Comparison of ENCODE assay signal across 33 mouse cellular contexts in the genomic region with DNA sequence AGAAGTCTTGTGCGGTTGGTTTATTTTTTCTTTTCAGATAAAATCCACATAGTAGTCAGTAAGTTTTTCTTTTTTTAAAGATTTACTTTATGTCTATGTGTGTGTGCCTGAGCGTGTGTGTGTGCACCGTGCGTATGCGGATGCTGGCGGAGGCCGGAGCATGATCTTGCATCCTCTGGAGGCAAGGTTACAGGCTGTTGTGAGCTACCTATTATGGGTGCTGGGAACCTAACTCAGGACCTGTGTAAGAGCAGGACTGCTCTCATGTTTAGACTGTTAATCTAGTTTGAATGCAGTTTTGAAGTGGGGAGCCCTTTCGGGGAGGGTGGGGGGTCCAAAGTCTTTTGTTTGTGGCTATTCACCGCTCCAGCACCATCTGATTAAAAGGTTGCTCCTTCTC.
"Had no signal": no experiment of that assay in that cellular context is flagged by ENCODE, and none has a peak within 500 bp of the region (broad histone marks: within the 10 kb centered on the region; RNA-seq: fewer than 3 reads in every experiment).

No protein-coding gene starts in this region.

- DNase-seq: heart, postnatal 14 days; heart, postnatal 36 days; heart, postnatal 4 days; kidney, adult 11 months; kidney, adult 18-20 months; kidney, adult 2 months; kidney, adult 8-10 months; kidney, adult 9 months; kidney, postnatal 10 days; kidney, postnatal 14 days; kidney, postnatal 25 days; kidney, postnatal 36 days; kidney, postnatal 4 days; layer of hippocampus, adult 9-11 months; layer of hippocampus, postnatal 36 days had no signal

- H3K4me2 ChIP-seq: heart, embryonic 11.5 days; heart, embryonic 13.5 days; heart, embryonic 15.5 days; hindbrain, embryonic 12.5 days; hindbrain, embryonic 13.5 days; hindbrain, embryonic 14.5 days; hindbrain, embryonic 15.5 days; intestine, embryonic 15.5 days; kidney, embryonic 15.5 days had no signal

- H3K27ac ChIP-seq: heart, embryonic 13.5 days; heart, embryonic 15.5 days; hindbrain, embryonic 10.5 days; hindbrain, embryonic 12.5 days; hindbrain, embryonic 13.5 days; hindbrain, embryonic 14.5 days; hindbrain, embryonic 15.5 days; hindbrain, postnatal 0 days; intestine, embryonic 15.5 days; kidney, embryonic 15.5 days; kidney, postnatal 0 days; layer of hippocampus, adult 2 months; left cerebral cortex, adult 2 months had no signal

- ATAC-seq: hindbrain, embryonic 16.5 days; hindbrain, postnatal 0 days; inflammation-experienced regulatory T-cells, adult 6 months; intestine, embryonic 15.5 days; intestine, embryonic 16.5 days; intestine, postnatal 0 days had no signal

- H3K9ac ChIP-seq: heart, embryonic 13.5 days; heart, embryonic 15.5 days; hindbrain, embryonic 12.5 days; hindbrain, embryonic 13.5 days; hindbrain, embryonic 14.5 days; hindbrain, embryonic 15.5 days; intestine, embryonic 15.5 days; kidney, embryonic 15.5 days had no signal

- H3K4me3 ChIP-seq: heart, embryonic 13.5 days; heart, embryonic 15.5 days; hindbrain, embryonic 10.5 days; hindbrain, embryonic 12.5 days; hindbrain, embryonic 13.5 days; hindbrain, embryonic 15.5 days; intestine, embryonic 15.5 days; kidney, embryonic 15.5 days; layer of hippocampus, adult 2 months; left cerebral cortex, adult 2 months had no signal

- H3K4me1 ChIP-seq: heart, embryonic 13.5 days; heart, embryonic 15.5 days; hindbrain, embryonic 10.5 days; hindbrain, embryonic 12.5 days; hindbrain, embryonic 13.5 days; hindbrain, embryonic 15.5 days; intestine, embryonic 15.5 days; kidney, embryonic 15.5 days had no signal

- H3K27me3 ChIP-seq: heart, embryonic 13.5 days; heart, embryonic 15.5 days; hindbrain, embryonic 12.5 days; hindbrain, embryonic 13.5 days; hindbrain, embryonic 15.5 days; intestine, embryonic 15.5 days; kidney, embryonic 15.5 days had no signal

- H3K36me3 ChIP-seq: heart, embryonic 13.5 days; heart, embryonic 15.5 days; hindbrain, embryonic 10.5 days; hindbrain, embryonic 12.5 days; hindbrain, embryonic 13.5 days; hindbrain, embryonic 15.5 days; intestine, embryonic 15.5 days; kidney, embryonic 15.5 days had no signal

- H3K9me3 ChIP-seq: heart, embryonic 15.5 days; hindbrain, embryonic 12.5 days; hindbrain, embryonic 13.5 days; hindbrain, embryonic 15.5 days; intestine, embryonic 15.5 days; kidney, embryonic 15.5 days had no signal
